Mouse (Mus musculus) myocyte (in vitro differentiated cells): ENCODE data around the gene Sept5. TPM values are rescaled to one million over a fixed set of nuclear protein-coding genes. Genes with fewer than 3 reads are reported as not detected.
A peak's percentile ranks its signal among the peaks of the same experiment; 100 is the strongest.

ENCODE experiments used
- H3K27me3 ChIP-seq: one replicate; pipeline ENCODE4 v1.6.1; 2011; ENCODE audit not compliant: control insufficient read depth, insufficient read depth, insufficient read length
- H3K36me3 ChIP-seq: one replicate; pipeline ENCODE4 v1.6.1; 2011; ENCODE audit not compliant: control insufficient read depth, insufficient read depth
- H3K4me2 ChIP-seq: one replicate; pipeline ENCODE4 v1.6.1; 2011; ENCODE audit warnings: low read depth, control low read depth
- H3K4me3 ChIP-seq: one replicate; pipeline ENCODE4 v1.5.1; 2011; ENCODE audit warnings: mild to moderate bottlenecking, control low read depth, moderate library complexity
- H3K79me2 ChIP-seq: one replicate; pipeline ENCODE4 v1.6.1; 2011; ENCODE audit not compliant: control insufficient read depth, insufficient read depth
- H3ac ChIP-seq: one replicate; pipeline ENCODE4 v1.6.1; 2011; ENCODE audit not compliant: control insufficient read depth, insufficient read length
- CEBPB ChIP-seq: IDR thresholded peaks from 2 replicates; pipeline ENCODE4 v1.6.1; 2011; ENCODE audit warnings: mild to moderate bottlenecking, moderate library complexity; ENCODE audit not compliant: poor library complexity, insufficient read depth, severe bottlenecking
- E2F4 ChIP-seq: IDR thresholded peaks from one replicate; pipeline ENCODE4 v1.6.1; 2011; ENCODE audit warnings: mild to moderate bottlenecking, control low read depth, moderate library complexity; ENCODE audit not compliant: insufficient read depth
- MAX ChIP-seq: IDR thresholded peaks from one replicate; pipeline ENCODE4 v1.6.1; 2011; ENCODE audit warnings: low read depth, mild to moderate bottlenecking, control low read depth
- MYOD1 ChIP-seq, 3 experiments: IDR thresholded peaks; one replicate each; pipeline ENCODE4 v1.6.1; 2011; ENCODE audit warnings: control low read depth in 2 of 3, low read depth in 2 of 3, mild to moderate bottlenecking in 2 of 3, moderate library complexity in 1 of 3; ENCODE audit not compliant: insufficient read length in 2 of 3, control insufficient read depth in 1 of 3
- MYOG ChIP-seq, 3 experiments: IDR thresholded peaks; one replicate each; pipeline ENCODE4 v1.6.1; 2011; ENCODE audit warnings: control low read depth in 2 of 3, low read depth in 2 of 3, mild to moderate bottlenecking in 2 of 3; ENCODE audit not compliant: insufficient read length in 2 of 3, control insufficient read depth in 1 of 3, insufficient read depth in 1 of 3
- POLR2A ChIP-seq: IDR thresholded peaks from one replicate; pipeline ENCODE4 v1.6.1; 2011; ENCODE audit warnings: low read depth, mild to moderate bottlenecking, control low read depth, moderate library complexity; ENCODE audit not compliant: insufficient read length
- POLR2AphosphoS2 ChIP-seq: IDR thresholded peaks from one replicate; pipeline ENCODE4 v1.6.1; 2011; ENCODE audit warnings: low read depth, control low read depth; ENCODE audit not compliant: insufficient read length
- REST ChIP-seq: IDR thresholded peaks from one replicate; pipeline ENCODE4 v1.6.1; 2011; ENCODE audit warnings: mild to moderate bottlenecking, control low read depth, moderate library complexity; ENCODE audit not compliant: insufficient read depth, insufficient read length
- SRF ChIP-seq: IDR thresholded peaks from one replicate; pipeline ENCODE4 v1.6.1; 2011; ENCODE audit warnings: low read depth; ENCODE audit not compliant: control insufficient read depth, insufficient read length
- TCF12 ChIP-seq: IDR thresholded peaks from one replicate; pipeline ENCODE4 v1.6.1; 2011; ENCODE audit warnings: mild to moderate bottlenecking, control low read depth; ENCODE audit not compliant: poor library complexity, insufficient read depth, severe bottlenecking
- TCF3 ChIP-seq: IDR thresholded peaks from one replicate; pipeline ENCODE4 v1.6.1; 2011; ENCODE audit warnings: low read depth, control low read depth; ENCODE audit not compliant: insufficient read length
- USF1 ChIP-seq: IDR thresholded peaks from one replicate; pipeline ENCODE4 v1.6.1; 2011; ENCODE audit warnings: low read depth, mild to moderate bottlenecking, control low read depth, moderate library complexity
- polyA plus RNA-seq: library from polyadenylated mRNA; unstranded; fragments of >200 nt; fragmentation: generic; extraction: Trizol; gene quantifications from one replicate; pipeline ENCODE4 v1.2.1, GENCODE M21; 2012; ENCODE audit warnings: missing spikeins

The Sept5 gene
- polyA plus RNA-seq, 1 experiment: 112 TPM

- Histone ChIP-seq H3K79me2 (no peaks in the 10 kb centered on the region), H3K36me3 (no peaks in the 10 kb centered on the region), H3K4me3 (no peak overlapping the region), H3K27me3 (no peaks in the 10 kb centered on the region), H3K4me2 (no peak overlapping the region), H3ac (no peak overlapping the region)
- TF ChIP-seq MAX: no peak
- TF ChIP-seq SRF: no peak
- no peak for TF ChIP-seq REST
- no peak for TF ChIP-seq E2F4
- no peak for TF ChIP-seq MYOG (IDR thresholded peaks at IDR 0.05; ENCODE audit: control insufficient read depth in 1 of 3, insufficient read depth in 1 of 3, insufficient read length in 2 of 3, low read depth in 2 of 3)
- TF ChIP-seq USF1: no peak
- TF ChIP-seq POLR2A: no peak
- no peak for TF ChIP-seq MYOD1 (IDR thresholded peaks at IDR 0.05; ENCODE audit: control insufficient read depth in 1 of 3, insufficient read length in 2 of 3, low read depth in 2 of 3)
Measured at GRCm38 (mm10) chr16:18642291-18642690, 12.5 kb upstream of the Sept5 start.

- Histone ChIP-seq H3ac (no peak overlapping the region), H3K4me3 (no peak overlapping the region), H3K27me3 (no peaks in the 10 kb centered on the region), H3K79me2 (no peaks in the 10 kb centered on the region), H3K4me2 (no peak overlapping the region), H3K36me3 (no peaks in the 10 kb centered on the region)
- TF ChIP-seq POLR2AphosphoS2 (no peak), TCF12 (no peak), TCF3 (no peak), SRF (no peak), POLR2A (no peak), MAX (no peak), USF1 (no peak), MYOG (IDR thresholded peaks at IDR 0.05; ENCODE audit: control insufficient read depth in 1 of 3, insufficient read depth in 1 of 3, insufficient read length in 2 of 3, low read depth in 2 of 3) (no peak), MYOD1 (IDR thresholded peaks at IDR 0.05; ENCODE audit: control insufficient read depth in 1 of 3, insufficient read length in 2 of 3, low read depth in 2 of 3) (no peak), E2F4 (no peak), REST (no peak), CEBPB (no peak)
Measured at GRCm38 (mm10) chr16:18639382-18639929, 9.7 kb upstream of the Sept5 start.

- no peaks in the 10 kb centered on the region for H3K27me3 ChIP-seq
- H3K4me2 ChIP-seq: no peak overlapping the region
- H3K79me2 ChIP-seq: no peaks in the 10 kb centered on the region
- H3K36me3 ChIP-seq: no peaks in the 10 kb centered on the region
- H3ac ChIP-seq: no peak overlapping the region
- TF ChIP-seq MYOD1 (IDR thresholded peaks at IDR 0.05; ENCODE audit: control insufficient read depth in 1 of 3, insufficient read length in 2 of 3, low read depth in 2 of 3) (peak in 1 of 3 experiments; percentile 34), MYOG (IDR thresholded peaks at IDR 0.05; ENCODE audit: control insufficient read depth in 1 of 3, insufficient read depth in 1 of 3, insufficient read length in 2 of 3, low read depth in 2 of 3) (peak in 1 of 3 experiments; percentile 8), POLR2AphosphoS2 (no peak), TCF12 (no peak), CEBPB (peak; percentile 54; the same call in 1 of the 2 replicates), POLR2A (no peak)
- no peak overlapping the region for H3K4me3 ChIP-seq
Measured at GRCm38 (mm10) chr16:18638396-18638795, 8.6 kb upstream of the Sept5 start.

GRCm38 (mm10) chr16:18636804-18637203 is 7.0 kb upstream of the Sept5 start:
- no peaks in the 10 kb centered on the region for H3K79me2 ChIP-seq
- no peak overlapping the region for H3ac ChIP-seq
- H3K4me3 ChIP-seq: no peak overlapping the region
- H3K27me3 ChIP-seq: no peaks in the 10 kb centered on the region
- no peak overlapping the region for H3K4me2 ChIP-seq
- no peaks in the 10 kb centered on the region for H3K36me3 ChIP-seq
- TF ChIP-seq REST: no peak

GRCm38 (mm10) chr16:18636401-18636800 is 6.6 kb upstream of the Sept5 start:
- H3K27me3 ChIP-seq: no peaks in the 10 kb centered on the region
- no peak overlapping the region for H3K4me3 ChIP-seq
- no peak overlapping the region for H3ac ChIP-seq
- H3K79me2 ChIP-seq: no peaks in the 10 kb centered on the region
- H3K36me3 ChIP-seq: no peaks in the 10 kb centered on the region
- no peak overlapping the region for H3K4me2 ChIP-seq
- no peak for TF ChIP-seq POLR2A
- no peak for TF ChIP-seq TCF3
- TF ChIP-seq SRF: no peak
- no peak for TF ChIP-seq POLR2AphosphoS2
- no peak for TF ChIP-seq MYOD1 (IDR thresholded peaks at IDR 0.05; ENCODE audit: control insufficient read depth in 1 of 3, insufficient read length in 2 of 3, low read depth in 2 of 3)
